Mouse (Mus musculus) lung, postnatal 0 days (tissue): ENCODE results near the gene Mindy4.

Experiments
- CTCF ChIP-seq: IDR thresholded peaks from 2 replicates; pipeline ENCODE4 v1.5.1; 2016; ENCODE audit warnings: antibody characterized with exemption, mild to moderate bottlenecking
- EP300 ChIP-seq: IDR thresholded peaks from 2 replicates; pipeline ENCODE4 v1.6.1; 2016; ENCODE audit warnings: antibody characterized with exemption, mild to moderate bottlenecking, control low read depth

GRCm38 (mm10) chr6:55314628-55315027 lies 111.4 kb downstream of the Mindy4 start:
- TF ChIP-seq EP300, result no peak
- no peak for TF ChIP-seq CTCF
